Mouse (Mus musculus) kidney, adult 18-20 months (tissue): Measurements from ENCODE around the gene Gm10591.
"Not testable (repeated sequence)": the region's sequence is repeated elsewhere in the genome, so short reads cannot be mapped to it uniquely, and the experiment has no call there.

Source experiments
- DNase-seq: peaks from one replicate; pipeline ENCODE4 v3.0.0; 2021

Gene Gm10591

GRCm38 (mm10) chr4:42611895-42612294 lies at the start of gene Gm10591:
TSS of gene Gm10591 (plus strand) at chr4:42612195.
- DNase-seq: not testable (repeated sequence)

GRCm38 (mm10) chr4:42629419-42629818 lies 17.4 kb downstream of the Gm10591 start, which contains the start of gene Gm2564:
TSS of gene Gm2564 (plus strand) at chr4:42629719.
- not testable (repeated sequence) for DNase-seq

GRCm38 (mm10) chr4:42654951-42655350 lies 43.0 kb downstream of the Gm10591 start, which contains the start of gene Ccl27b:
TSS of gene Ccl27b (plus strand) at chr4:42655251.
- not testable (repeated sequence) for DNase-seq

- not testable (repeated sequence) for DNase-seq
These were observed 49.8 kb downstream of the Gm10591 start, which contains the start of gene Il11ra2 for GRCm38 (mm10) chr4:42661793-42662192. TSS of gene Il11ra2 (minus strand) at chr4:42661893.
